26 mouse cellular contexts compared by ENCODE assay signal in genomic region chr11:99019844-99020243, GRCm38 (mm10). TPM values are rescaled to one million over a fixed set of nuclear protein-coding genes. Genes with fewer than 3 reads are reported as not detected.
"Had no signal": no experiment of that assay in that cellular context is flagged by ENCODE, and none has a peak within 500 bp of the region (broad histone marks: within the 10 kb centered on the region; RNA-seq: fewer than 3 reads in every experiment).

No protein-coding gene starts in this region.

- H3K4me3 ChIP-seq: gastrocnemius, adult 2 months; heart, adult 2 months; heart, embryonic 13.5 days; heart, embryonic 15.5 days; hindbrain, embryonic 10.5 days; hindbrain, embryonic 12.5 days; intestine, embryonic 15.5 days; layer of hippocampus, adult 2 months; left cerebral cortex, adult 2 months; limb, embryonic 10.5 days; limb, embryonic 12.5 days had no signal

- H3K9me3 ChIP-seq: heart, embryonic 13.5 days; heart, embryonic 15.5 days; hindbrain, embryonic 10.5 days; hindbrain, embryonic 12.5 days; intestine, embryonic 15.5 days; limb, embryonic 10.5 days; limb, embryonic 12.5 days; liver, embryonic 15.5 days had no signal

- H3K27me3 ChIP-seq: heart, embryonic 13.5 days; heart, embryonic 15.5 days; hindbrain, embryonic 12.5 days; intestine, embryonic 15.5 days; limb, embryonic 12.5 days; liver, embryonic 15.5 days had no signal

- H3K9ac ChIP-seq: heart, embryonic 13.5 days; heart, embryonic 15.5 days; hindbrain, embryonic 12.5 days; hindbrain, embryonic 14.5 days; intestine, embryonic 15.5 days; limb, embryonic 12.5 days; liver, embryonic 15.5 days had no signal

- H3K4me1 ChIP-seq: intestine, embryonic 15.5 days had no signal

- H3K27ac ChIP-seq: gastrocnemius, adult 2 months; heart, adult 2 months; heart, embryonic 13.5 days; heart, embryonic 15.5 days; hindbrain, embryonic 10.5 days; hindbrain, embryonic 12.5 days; hindbrain, embryonic 14.5 days; intestine, embryonic 15.5 days; layer of hippocampus, adult 2 months; left cerebral cortex, adult 2 months; limb, embryonic 10.5 days; limb, embryonic 12.5 days; liver, embryonic 15.5 days had no signal

- DNase-seq: gastrocnemius, adult 2 months; gastrocnemius, postnatal 10 days; gastrocnemius, postnatal 25 days; heart, adult 2 months; heart, postnatal 4 days; kidney, adult 18-20 months; kidney, adult 8-10 months; kidney, postnatal 10 days; kidney, postnatal 25 days; kidney, postnatal 4 days had no signal

- ATAC-seq: hindbrain, embryonic 16.5 days; inflammation-experienced regulatory T-cells, adult 6 months; intestine, embryonic 15.5 days; intestine, postnatal 0 days had no signal

- H3K4me2 ChIP-seq: heart, embryonic 13.5 days; heart, embryonic 15.5 days; hindbrain, embryonic 12.5 days; hindbrain, embryonic 14.5 days; intestine, embryonic 15.5 days; limb, embryonic 12.5 days; liver, embryonic 15.5 days had no signal

RNA-seq across cellular contexts. Expression of gene Gjd3, which starts 37.0 kb away (rescaled TPM):
- polyA plus RNA-seq: inflammation-experienced regulatory T-cells, adult 6 months; kidney, embryonic 14.5 days; liver, adult 2 months; liver, embryonic 15.5 days had no signal
